Mouse (Mus musculus) liver, embryonic 13.5 days (tissue): ENCODE data around the gene Tmem260. TPM values are rescaled to one million over a fixed set of nuclear protein-coding genes. Genes with fewer than 3 reads are reported as not detected.

Experiments used
- ATAC-seq: fragments of 200-750 bp; cut with Nextera tagmentation; 2 replicates; pipeline ENCODE4 v1.8.0; 2017; ENCODE audit warnings: low read depth, mild to moderate bottlenecking, moderate number of reproducible peaks, moderate library complexity
- DNase-seq: peaks from one replicate; pipeline ENCODE4 v3.0.0; 2022
- H3K27ac ChIP-seq: fragments of 300-500 bp; sonication (generic); 2 replicates; pipeline ENCODE4 v1.5.1; 2015; ENCODE audit warnings: moderate library complexity, mild to moderate bottlenecking, inconsistent platforms
- H3K27me3 ChIP-seq: fragments of 300-500 bp; sonication (generic); 2 replicates; pipeline ENCODE4 v1.6.1; 2015; ENCODE audit warnings: mild to moderate bottlenecking, inconsistent platforms
- H3K36me3 ChIP-seq: fragments of 300-500 bp; sonication (generic); 2 replicates; pipeline ENCODE4 v1.6.1; 2015; ENCODE audit warnings: mild to moderate bottlenecking, inconsistent platforms
- H3K4me1 ChIP-seq: fragments of 300-500 bp; sonication (generic); replicated peaks from 2 replicates; pipeline ENCODE4 v1.6.1; 2015; ENCODE audit warnings: inconsistent platforms
- H3K4me2 ChIP-seq: fragments of 300-500 bp; sonication (generic); 2 replicates; pipeline ENCODE4 v1.6.1; 2015; ENCODE audit warnings: inconsistent platforms, mild to moderate bottlenecking, moderate library complexity
- H3K4me3 ChIP-seq: fragments of 300-500 bp; sonication (generic); replicated peaks from 2 replicates; pipeline ENCODE4 v1.5.1; 2015; ENCODE audit warnings: mild to moderate bottlenecking, inconsistent platforms
- H3K9ac ChIP-seq: fragments of 300-500 bp; sonication (generic); 2 replicates; pipeline ENCODE4 v1.6.1; 2015; ENCODE audit warnings: mild to moderate bottlenecking, inconsistent platforms
- H3K9me3 ChIP-seq: fragments of 300-500 bp; sonication (generic); replicated peaks from 2 replicates; pipeline ENCODE4 v1.6.1; 2016; ENCODE audit warnings: inconsistent platforms
- WGBS: fragments of 180-500 bp; shearing (Covaris S2); methylation state at CpG from one replicate; pipeline ENCODE4 v1.1.7; 2015; ENCODE audit not compliant: insufficient replicate concordance; 5-methylcytosine and 5-hydroxymethylcytosine counted together
- polyA plus RNA-seq: library from polyadenylated mRNA; unstranded; fragments of >200 nt; fragmentation: Nextera tagmentation; extraction: Ambion mirVana; gene quantifications from 2 replicates; pipeline ENCODE4 v1.2.1, GENCODE M21; 2015

The Tmem260 gene
- polyA plus RNA-seq, 1 experiment from 2014 or later: 6.3 TPM

- no peak for ATAC-seq
- DNase-seq: no peak
- Histone ChIP-seq H3K27me3 (no peaks in the 10 kb centered on the region), H3K9me3 (no peaks in the 10 kb centered on the region), H3K9ac (no peak overlapping the region), H3K27ac (no peak overlapping the region), H3K36me3 (peaks cover 21% of the 10 kb centered on the region), H3K4me2 (no peak overlapping the region), H3K4me3 (no peak overlapping the region), H3K4me1 (no peaks in the 10 kb centered on the region)
- 78% methylated on average over 6 of the region's 6 CpGs for WGBS
Measured at GRCm38 (mm10) chr14:48482762-48483161, 36.8 kb downstream of the Tmem260 start.

GRCm38 (mm10) chr14:48493896-48494295 lies 48.0 kb downstream of the Tmem260 start:
- Histone ChIP-seq H3K4me1 (no peaks in the 10 kb centered on the region), H3K4me2 (no peak overlapping the region)
- DNase-seq: no peak

GRCm38 (mm10) chr14:48502573-48502972 lies 56.6 kb downstream of the Tmem260 start:
- Histone ChIP-seq H3K36me3 (no peaks in the 10 kb centered on the region), H3K4me2 (no peak overlapping the region), H3K4me1 (no peaks in the 10 kb centered on the region), H3K9me3 (no peaks in the 10 kb centered on the region), H3K4me3 (no peak overlapping the region), H3K27me3 (no peaks in the 10 kb centered on the region), H3K27ac (no peak overlapping the region), H3K9ac (no peak overlapping the region)
- no peak for ATAC-seq
- DNase-seq: no peak
- WGBS: 85% methylated on average over 7 of the region's 7 CpGs

More at GRCm38 (mm10) chr14:48493896-48494295, 48.0 kb downstream of the Tmem260 start:
- Histone ChIP-seq H3K27me3 (no peaks in the 10 kb centered on the region), H3K9me3 (no peaks in the 10 kb centered on the region), H3K9ac (no peak overlapping the region), H3K27ac (no peak overlapping the region), H3K36me3 (no peaks in the 10 kb centered on the region), H3K4me3 (no peak overlapping the region)
- WGBS: 17% methylated on average over 4 of the region's 4 CpGs
- ATAC-seq: no peak; the same call in 1 of the 2 replicates

DNA sequence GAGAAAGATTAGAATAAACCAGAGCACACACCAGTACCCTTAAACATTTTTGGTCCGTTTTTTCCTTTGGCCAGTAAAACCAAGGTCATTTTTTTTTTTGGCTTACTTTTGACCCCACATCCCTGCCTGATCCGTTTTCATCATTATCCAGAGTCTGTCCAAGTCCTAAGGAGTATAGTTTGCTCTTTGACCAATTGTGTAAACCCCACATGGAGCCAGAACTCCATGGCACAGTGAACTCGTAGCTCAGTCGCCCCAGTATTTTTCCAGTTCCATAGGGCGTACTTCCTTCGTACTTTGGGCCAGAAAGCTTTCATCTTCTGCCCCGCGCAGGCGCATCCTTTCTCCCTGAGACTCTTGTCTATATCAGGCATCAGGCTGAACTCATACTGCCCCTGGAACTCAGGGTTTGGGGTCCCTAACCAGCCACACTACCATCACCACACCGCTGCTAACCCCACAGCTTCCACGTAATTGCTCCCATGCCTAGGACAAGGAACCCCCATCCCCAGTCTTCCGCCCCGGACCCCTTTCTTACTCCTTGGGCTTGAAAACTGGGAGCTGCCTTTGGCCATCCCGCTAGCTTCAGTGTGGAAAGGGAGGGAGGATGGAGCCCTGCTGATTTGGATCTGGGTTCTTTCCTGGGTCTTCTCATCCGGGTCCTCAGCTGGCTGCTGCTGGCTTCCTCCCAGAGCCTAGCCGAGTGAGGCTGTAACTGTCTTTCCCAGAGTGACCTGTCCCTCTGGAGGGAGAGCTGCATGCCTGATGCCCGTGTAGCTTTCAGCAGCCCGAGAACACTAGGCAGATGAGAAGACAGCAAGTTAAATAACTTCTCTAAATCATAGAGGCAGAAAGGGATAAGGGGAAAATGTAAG lies 58.0 kb downstream of the Tmem260 start:
- Histone ChIP-seq H3K4me3 (no peak overlapping the region), H3K9me3 (no peaks in the 10 kb centered on the region), H3K9ac (no peak overlapping the region), H3K27me3 (no peaks in the 10 kb centered on the region), H3K27ac (no peak overlapping the region), H3K4me2 (no peak overlapping the region), H3K4me1 (no peaks in the 10 kb centered on the region), H3K36me3 (0 out of 2 replicates have a peak, but pooled peaks cover under 1% of the 10 kb centered on the region)
- ATAC-seq: no peak
- no peak for DNase-seq
- 61% methylated on average over 18 of the region's 18 CpGs for WGBS

- DNase-seq: no peak
- no peak overlapping the region for H3K27ac ChIP-seq
- ATAC-seq: no peak
- WGBS: 68% methylated on average over 9 of the region's 9 CpGs
- H3K4me1 ChIP-seq: no peaks in the 10 kb centered on the region
- peaks cover 7% of the 10 kb centered on the region; the same call in 1 of the 2 replicates for H3K36me3 ChIP-seq
- no peaks in the 10 kb centered on the region for H3K27me3 ChIP-seq
- no peaks in the 10 kb centered on the region for H3K9me3 ChIP-seq
- no peak overlapping the region for H3K4me3 ChIP-seq
- H3K4me2 ChIP-seq: no peak overlapping the region
- no peak overlapping the region for H3K9ac ChIP-seq
Measured at GRCm38 (mm10) chr14:48504566-48504950, 58.6 kb downstream of the Tmem260 start.

DNA sequence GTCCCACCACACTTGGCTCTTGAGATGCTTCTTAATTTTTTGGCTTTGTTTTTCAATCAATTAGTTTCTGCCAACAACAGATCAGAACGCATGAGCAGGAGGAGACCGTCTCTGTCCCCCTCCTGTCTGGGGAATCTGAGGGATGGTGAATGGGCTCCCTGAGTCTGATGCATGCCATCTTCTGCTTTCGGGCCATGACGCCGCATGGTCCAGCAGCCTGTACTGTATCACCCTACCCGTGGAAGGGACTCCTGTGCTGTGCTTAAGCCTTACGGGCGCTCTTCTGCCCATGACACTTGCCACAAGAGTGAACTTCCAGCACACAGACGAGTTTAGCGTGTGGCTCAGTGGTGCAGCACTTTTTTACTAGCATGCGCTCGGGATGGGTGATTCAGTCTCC lies 59.7 kb downstream of the Tmem260 start:
- Histone ChIP-seq H3K4me3 (no peak overlapping the region), H3K4me1 (no peaks in the 10 kb centered on the region), H3K27ac (no peak overlapping the region), H3K4me2 (no peak overlapping the region), H3K27me3 (no peaks in the 10 kb centered on the region), H3K9me3 (no peaks in the 10 kb centered on the region), H3K36me3 (peaks cover 8% of the 10 kb centered on the region; the same call in 1 of the 2 replicates), H3K9ac (no peak overlapping the region)
- ATAC-seq: no peak
- 85% methylated on average over 12 of the region's 12 CpGs for WGBS
- no peak for DNase-seq

- Histone ChIP-seq H3K4me1 (no peaks in the 10 kb centered on the region), H3K36me3 (peaks cover 8% of the 10 kb centered on the region; the same call in 1 of the 2 replicates), H3K9ac (no peak overlapping the region), H3K27ac (no peak overlapping the region), H3K27me3 (no peaks in the 10 kb centered on the region), H3K4me2 (no peak overlapping the region), H3K9me3 (no peaks in the 10 kb centered on the region), H3K4me3 (no peak overlapping the region)
- 78% methylated on average over 8 of the region's 8 CpGs for WGBS
- DNase-seq (no peak), ATAC-seq (no peak)
Measured at GRCm38 (mm10) chr14:48507376-48507775, 61.5 kb downstream of the Tmem260 start.

- H3K27ac ChIP-seq: no peak overlapping the region
- DNase-seq: no peak
- peaks cover 8% of the 10 kb centered on the region; the same call in 1 of the 2 replicates for H3K36me3 ChIP-seq
- no peak for ATAC-seq
- no peaks in the 10 kb centered on the region for H3K4me1 ChIP-seq
- H3K4me3 ChIP-seq: no peak overlapping the region
- no peak overlapping the region for H3K4me2 ChIP-seq
- no peak overlapping the region for H3K9ac ChIP-seq
- H3K27me3 ChIP-seq: no peaks in the 10 kb centered on the region
- H3K9me3 ChIP-seq: no peaks in the 10 kb centered on the region
- 72% methylated on average over 5 of the region's 5 CpGs for WGBS
Measured at GRCm38 (mm10) chr14:48509131-48509530, 63.2 kb downstream of the Tmem260 start.

DNA sequence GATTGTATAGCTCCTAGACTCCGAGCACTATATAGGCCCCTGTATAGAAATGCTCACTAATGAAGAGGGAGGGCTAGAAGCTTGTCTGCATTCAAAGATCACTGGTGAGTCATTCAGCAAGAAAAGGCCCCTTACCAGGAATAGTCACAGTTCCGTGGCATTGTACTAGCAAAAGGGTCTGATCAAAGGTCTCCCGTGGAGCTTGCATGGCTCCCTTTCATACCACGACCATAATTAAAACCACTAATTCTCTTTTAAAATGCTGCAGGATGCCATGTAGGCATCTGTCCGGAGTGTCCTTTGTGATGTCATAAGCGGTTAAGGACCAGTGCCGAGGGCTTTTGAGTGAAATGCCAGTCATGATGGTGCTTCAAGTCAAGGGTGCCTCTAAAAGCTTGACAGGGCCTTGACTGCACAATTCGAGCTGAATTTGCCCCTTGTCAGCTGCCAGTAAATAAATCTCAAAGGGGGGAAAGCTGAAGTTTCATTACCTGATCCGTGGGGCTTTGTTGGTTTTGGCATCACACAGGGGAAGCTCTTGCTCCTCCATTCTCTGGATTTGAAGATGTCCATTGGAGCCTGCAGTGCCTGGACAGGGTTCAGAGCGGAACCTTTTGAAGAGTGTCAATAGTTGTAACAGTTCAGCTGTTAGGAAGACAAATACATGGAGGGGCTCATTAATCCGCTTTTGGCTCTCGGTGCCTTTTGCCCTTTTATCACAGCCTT lies 67.3 kb downstream of the Tmem260 start:
- no peak for ATAC-seq
- 71% methylated on average over 12 of the region's 12 CpGs for WGBS
- H3K4me1 ChIP-seq: no peaks in the 10 kb centered on the region

GRCm38 (mm10) chr14:48513824-48514493 lies 68.0 kb downstream of the Tmem260 start:
- Histone ChIP-seq H3K36me3 (peaks cover 7% of the 10 kb centered on the region; the same call in 1 of the 2 replicates), H3K9me3 (no peaks in the 10 kb centered on the region), H3K4me3 (no peak overlapping the region), H3K27me3 (no peaks in the 10 kb centered on the region), H3K27ac (no peak overlapping the region), H3K9ac (no peak overlapping the region), H3K4me1 (no peaks in the 10 kb centered on the region), H3K4me2 (no peak overlapping the region)
- DNase-seq: no peak
- 76% methylated on average over 12 of the region's 12 CpGs for WGBS
- ATAC-seq: no peak

More for the DNA sequence above, 67.3 kb downstream of the Tmem260 start:
- Histone ChIP-seq H3K36me3 (peaks cover 8% of the 10 kb centered on the region; the same call in 1 of the 2 replicates), H3K9ac (no peak overlapping the region), H3K9me3 (no peaks in the 10 kb centered on the region), H3K4me3 (no peak overlapping the region), H3K4me2 (no peak overlapping the region), H3K27me3 (no peaks in the 10 kb centered on the region), H3K27ac (no peak overlapping the region)
- DNase-seq: no peak

- WGBS: 43% methylated on average over 7 of the region's 7 CpGs
Measured at GRCm38 (mm10) chr14:48514620-48515019, 68.7 kb downstream of the Tmem260 start.

More at GRCm38 (mm10) chr14:48514620-48515019, 68.7 kb downstream of the Tmem260 start:
- Histone ChIP-seq H3K27me3 (no peaks in the 10 kb centered on the region), H3K4me1 (no peaks in the 10 kb centered on the region), H3K4me3 (no peak overlapping the region), H3K27ac (no peak overlapping the region), H3K4me2 (no peak overlapping the region), H3K9ac (no peak overlapping the region), H3K9me3 (no peaks in the 10 kb centered on the region), H3K36me3 (peaks cover under 1% of the 10 kb centered on the region; the same call in 1 of the 2 replicates)
- no peak for DNase-seq
- no peak for ATAC-seq
